Mouse (Mus musculus): ENCODE data around the gene Rdh16f1. TPM values are rescaled to one million over a fixed set of nuclear protein-coding genes. Genes with fewer than 3 reads are reported as not detected.

The Rdh16f1 gene
- polyA plus RNA-seq (2015; fragmentation: Nextera tagmentation; extraction: Ambion mirVana), result not detected in 2 replicates

DNA sequence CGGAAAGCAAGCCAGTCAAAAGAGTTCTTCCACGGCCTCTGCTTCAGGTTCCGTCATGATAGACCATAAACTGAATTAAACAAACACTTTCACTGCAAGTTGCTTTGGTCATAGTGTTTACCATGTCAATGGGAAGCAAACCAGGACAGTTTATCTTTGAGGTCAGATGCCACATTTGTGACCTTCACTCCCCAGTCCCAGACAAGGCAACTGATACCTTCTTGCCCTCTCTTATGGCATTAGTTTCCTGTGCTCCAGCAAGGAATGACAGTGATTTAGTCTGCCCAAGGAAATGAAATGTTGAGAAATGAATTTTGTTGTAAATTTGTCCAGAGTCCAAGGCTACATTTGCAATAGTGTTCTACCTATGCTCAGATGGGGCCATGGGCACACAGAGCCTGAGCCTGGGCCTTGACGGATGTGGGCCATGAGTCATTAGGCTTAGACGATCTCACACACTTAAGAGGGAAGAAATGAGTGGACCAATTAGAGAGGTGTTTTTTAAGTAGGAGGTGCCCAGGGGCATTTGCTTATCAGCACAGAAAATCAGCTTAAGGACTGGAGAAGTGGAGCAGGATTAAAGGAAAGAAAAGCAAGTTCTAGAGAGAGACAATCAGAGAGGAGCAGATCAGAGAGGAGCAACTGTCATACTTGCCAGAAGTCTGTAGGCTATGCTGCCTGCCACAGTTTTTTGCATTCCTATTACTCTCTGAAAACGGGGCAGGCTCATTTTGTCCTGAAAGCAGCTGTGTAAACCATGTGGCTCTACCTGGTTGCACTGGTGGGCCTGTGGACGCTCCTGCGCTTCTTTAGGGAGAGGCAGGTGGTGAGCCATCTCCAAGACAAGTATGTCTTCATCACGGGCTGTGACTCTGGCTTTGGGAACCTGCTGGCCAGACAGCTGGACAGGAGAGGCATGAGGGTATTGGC is at the start of gene Rdh16f1, which contains the start of gene Rdh1:
Gene Rdh16f1 (plus strand): TSS at position 607 of the 930 bp plus-strand sequence.
Gene Rdh1 (plus strand): TSS at position 541 of the 930 bp plus-strand sequence.
- no peak for ATAC-seq (ENCODE audit: low FRiP score)
- 77% methylated on average over 9 of the region's 9 CpGs for WGBS
- H3K4me2 ChIP-seq, result no peak within 1 kb of the TSS

GRCm38 (mm10) chr10:127710331-127710730 is 49.3 kb upstream of the Rdh16f1 start:
- WGBS, result 86% methylated on average over 13 of the region's 13 CpGs
- Histone ChIP-seq H3K9me3 (replicated peaks) (no peaks in the 10 kb centered on the region), H3K27ac (replicated peaks) (no peak overlapping the region), H3K4me3 (replicated peaks) (no peak overlapping the region), H3K9ac (replicated peaks) (no peak overlapping the region), H3K36me3 (no peaks in the 10 kb centered on the region), H3K27me3 (replicated peaks) (no peaks in the 10 kb centered on the region), H3K4me1 (no peaks in the 10 kb centered on the region), H3K4me2 (no peak overlapping the region)
- no peak for ATAC-seq (ENCODE audit: low FRiP score)

More for the DNA sequence above, at the start of gene Rdh16f1, which contains the start of gene Rdh1:
- Histone ChIP-seq H3K4me3 (replicated peaks) (no peak within 1 kb of the TSS), H3K4me1 (no peaks in the 10 kb centered on the region), H3K36me3 (no peaks in the 10 kb centered on the region), H3K27me3 (replicated peaks) (no peaks in the 10 kb centered on the region), H3K27ac (replicated peaks) (no peak within 1 kb of the TSS), H3K9ac (replicated peaks) (no peak within 1 kb of the TSS), H3K9me3 (replicated peaks) (no peaks in the 10 kb centered on the region)

DNA sequence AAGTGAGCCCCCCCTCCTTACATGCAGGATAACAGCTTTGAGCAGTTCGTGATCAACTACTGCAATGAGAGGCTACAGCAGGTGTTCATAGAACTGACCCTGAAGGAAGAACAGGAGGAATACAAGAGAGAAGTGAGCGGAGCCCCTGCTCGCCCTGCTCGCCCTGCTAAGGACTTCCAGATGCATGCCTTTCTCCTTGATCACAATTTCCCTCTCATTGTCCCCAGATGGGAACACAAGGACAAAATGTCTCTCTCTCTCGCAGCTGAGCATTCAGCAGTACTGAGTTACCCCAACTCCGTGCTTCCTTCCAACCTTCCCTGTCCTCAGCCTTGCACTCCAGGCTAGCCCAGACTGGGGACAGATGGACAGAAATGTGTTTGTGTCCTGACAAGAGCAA is 46.9 kb upstream of the Rdh16f1 start:
- Histone ChIP-seq H3K9me3 (replicated peaks) (no peaks in the 10 kb centered on the region), H3K9ac (replicated peaks) (no peak overlapping the region), H3K4me2 (no peak overlapping the region), H3K4me3 (replicated peaks) (no peak overlapping the region), H3K36me3 (no peaks in the 10 kb centered on the region), H3K27ac (replicated peaks) (no peak overlapping the region), H3K4me1 (no peaks in the 10 kb centered on the region), H3K27me3 (replicated peaks) (no peaks in the 10 kb centered on the region)
- no peak for ATAC-seq (ENCODE audit: low FRiP score)
- whole genome bisulfite sequencing, result 78% methylated on average over 6 of the region's 6 CpGs

DNA sequence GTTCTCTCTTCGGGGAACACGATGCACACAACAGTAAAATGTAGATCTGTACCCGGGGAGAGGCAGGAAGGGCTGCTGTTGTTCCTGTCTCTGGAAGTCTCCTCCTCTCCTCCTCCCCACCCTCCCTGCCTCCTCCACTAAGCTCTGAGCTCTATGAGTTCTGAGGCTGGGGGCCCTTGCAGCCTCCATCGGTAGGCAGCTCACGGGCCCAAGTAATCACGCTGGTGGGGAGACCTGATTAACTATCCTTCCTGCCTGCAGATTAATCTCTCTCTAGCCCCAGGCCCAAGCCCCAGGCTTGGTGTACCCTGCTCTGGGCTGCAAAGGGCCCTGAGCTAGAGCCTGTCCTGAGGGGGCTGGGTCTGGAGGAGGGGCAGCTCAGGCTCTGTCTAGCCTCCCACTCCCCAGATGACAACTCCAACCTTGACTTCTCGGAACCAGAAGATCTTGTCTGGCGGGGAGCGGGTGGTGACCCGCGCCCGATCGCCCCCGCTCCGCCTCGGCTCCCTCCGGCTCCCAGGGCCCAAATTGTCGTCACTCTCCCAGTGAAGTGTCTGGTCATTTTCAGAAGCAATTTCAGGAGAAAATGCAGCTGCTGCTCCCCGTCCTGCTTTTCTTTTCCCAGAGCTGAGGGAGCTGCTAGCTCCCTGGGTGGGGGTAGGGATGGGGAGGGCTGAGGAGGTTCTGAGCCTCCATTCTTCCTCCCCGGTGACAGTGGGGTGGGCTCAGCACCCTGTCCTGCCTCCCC is 37.7 kb upstream of the Rdh16f1 start:
- no peaks in the 10 kb centered on the region for H3K9me3 ChIP-seq (replicated peaks)
- no peak overlapping the region for H3K27ac ChIP-seq (replicated peaks)

DNA sequence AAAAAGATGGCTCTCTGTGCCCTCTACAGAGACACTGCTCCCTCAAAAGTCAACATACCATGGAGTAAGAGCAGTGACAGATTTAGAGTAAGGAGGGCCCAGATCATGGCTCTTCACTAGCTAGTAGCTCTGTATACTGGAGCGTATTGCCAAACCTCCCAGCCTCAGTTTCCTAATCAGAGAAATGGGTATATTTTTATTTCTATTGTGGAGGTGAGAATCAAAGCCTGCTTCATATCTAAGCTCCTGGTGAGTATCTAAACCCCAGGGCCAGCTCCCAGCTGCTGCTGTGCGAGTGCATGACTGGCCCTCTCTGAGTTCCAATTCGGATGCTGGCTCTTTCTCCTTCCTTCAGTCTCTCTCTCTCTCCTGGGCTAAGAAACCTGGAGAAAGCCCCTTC is 35.4 kb upstream of the Rdh16f1 start, which contains the start of gene Tac2:
Gene Tac2 (plus strand): TSS at position 301 of the 400 bp plus-strand sequence.
- peaks cover 18% of the 10 kb centered on the region for H3K4me1 ChIP-seq
- no peak within 1 kb of the TSS for H3K9ac ChIP-seq (replicated peaks)
- no peaks in the 10 kb centered on the region for H3K9me3 ChIP-seq (replicated peaks)
- no peak within 1 kb of the TSS for H3K27ac ChIP-seq (replicated peaks)
- no peak for ATAC-seq (ENCODE audit: low FRiP score)
- WGBS, result 87% methylated on average over 3 of the region's 3 CpGs
- H3K27me3 ChIP-seq (replicated peaks), result 0 out of 2 replicates have a peak, but pooled peaks cover 8% of the 10 kb centered on the region
- H3K36me3 ChIP-seq, result no peaks in the 10 kb centered on the region
- H3K4me3 ChIP-seq (replicated peaks), result no peak within 1 kb of the TSS
- H3K4me2 ChIP-seq, result no peak within 1 kb of the TSS

More for the DNA sequence above, 37.7 kb upstream of the Rdh16f1 start:
- Histone ChIP-seq H3K4me2 (peak overlapping the region; percentile 30), H3K4me1 (peaks cover 18% of the 10 kb centered on the region), H3K27me3 (replicated peaks) (0 out of 2 replicates have a peak, but pooled peaks cover 8% of the 10 kb centered on the region), H3K36me3 (no peaks in the 10 kb centered on the region), H3K9ac (replicated peaks) (peak overlapping the region; percentile 2; the same call in 1 of the 2 replicates), H3K4me3 (replicated peaks) (no peak overlapping the region)
- 11% methylated on average over 20 of the region's 20 CpGs for WGBS
- peak; percentile 39; the same call in 1 of the 2 replicates for ATAC-seq (ENCODE audit: low FRiP score)

GRCm38 (mm10) chr10:127725136-127725535 is 34.5 kb upstream of the Rdh16f1 start:
- Histone ChIP-seq H3K4me3 (replicated peaks) (no peak overlapping the region), H3K9ac (replicated peaks) (no peak overlapping the region), H3K27me3 (replicated peaks) (0 out of 2 replicates have a peak, but pooled peaks cover 8% of the 10 kb centered on the region), H3K4me2 (no peak overlapping the region), H3K27ac (replicated peaks) (no peak overlapping the region), H3K4me1 (peaks cover 21% of the 10 kb centered on the region), H3K9me3 (replicated peaks) (no peaks in the 10 kb centered on the region), H3K36me3 (no peaks in the 10 kb centered on the region)
- 83% methylated on average over 4 of the region's 4 CpGs for WGBS
- ATAC-seq (ENCODE audit: low FRiP score), result no peak

GRCm38 (mm10) chr10:127728437-127728836 is 31.1 kb upstream of the Rdh16f1 start:
- peaks cover 14% of the 10 kb centered on the region for H3K4me1 ChIP-seq
- no peaks in the 10 kb centered on the region for H3K36me3 ChIP-seq
- H3K4me2 ChIP-seq, result no peak overlapping the region
- 67% methylated on average over 8 of the region's 8 CpGs for WGBS
- H3K27me3 ChIP-seq (replicated peaks), result 0 out of 2 replicates have a peak, but pooled peaks cover 6% of the 10 kb centered on the region
- no peak for ATAC-seq (ENCODE audit: low FRiP score)
- H3K9me3 ChIP-seq (replicated peaks), result no peaks in the 10 kb centered on the region
- no peak overlapping the region for H3K27ac ChIP-seq (replicated peaks)
- H3K4me3 ChIP-seq (replicated peaks), result no peak overlapping the region
- no peak overlapping the region for H3K9ac ChIP-seq (replicated peaks)

GRCm38 (mm10) chr10:127730285-127730932 is 29.2 kb upstream of the Rdh16f1 start:
- Histone ChIP-seq H3K4me1 (peaks cover 14% of the 10 kb centered on the region), H3K36me3 (no peaks in the 10 kb centered on the region), H3K4me3 (replicated peaks) (no peak overlapping the region), H3K9ac (replicated peaks) (no peak overlapping the region), H3K27me3 (replicated peaks) (0 out of 2 replicates have a peak, but pooled peaks cover 3% of the 10 kb centered on the region), H3K4me2 (no peak overlapping the region), H3K9me3 (replicated peaks) (no peaks in the 10 kb centered on the region), H3K27ac (replicated peaks) (peak overlapping the region; percentile 57)
- WGBS, result 46% methylated on average over 11 of the region's 11 CpGs
- ATAC-seq (ENCODE audit: low FRiP score), result peak; percentile 57; the same call in 1 of the 2 replicates

DNA sequence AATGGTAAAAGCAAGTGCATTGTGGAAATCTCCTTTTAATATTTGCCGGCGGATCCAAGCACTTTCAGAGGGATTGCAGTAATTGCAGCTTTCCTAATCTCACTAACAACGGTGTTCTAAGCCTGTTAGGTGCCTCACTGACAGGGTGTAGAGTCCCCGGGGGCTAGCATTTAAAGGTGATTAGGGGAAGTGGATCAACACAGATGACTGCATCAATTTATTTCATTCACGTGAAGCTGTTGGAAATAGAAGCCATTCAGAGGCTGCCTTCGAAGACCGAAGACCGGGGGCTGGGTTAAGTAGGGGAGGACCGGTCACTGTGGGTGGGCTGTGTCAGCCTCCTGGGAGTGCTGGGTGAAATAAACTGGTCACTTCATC is 28.7 kb upstream of the Rdh16f1 start:
- peaks cover 14% of the 10 kb centered on the region for H3K4me1 ChIP-seq
- H3K9me3 ChIP-seq (replicated peaks), result no peaks in the 10 kb centered on the region
- H3K4me2 ChIP-seq, result no peak overlapping the region
- peak overlapping the region; percentile 25; the same call in 1 of the 2 replicates for H3K27ac ChIP-seq (replicated peaks)
- WGBS, result 22% methylated on average over 9 of the region's 9 CpGs
- H3K27me3 ChIP-seq (replicated peaks), result 0 out of 2 replicates have a peak, but pooled peaks cover 3% of the 10 kb centered on the region
- H3K4me3 ChIP-seq (replicated peaks), result no peak overlapping the region
- no peaks in the 10 kb centered on the region for H3K36me3 ChIP-seq
- no peak for ATAC-seq (ENCODE audit: low FRiP score)
- H3K9ac ChIP-seq (replicated peaks), result no peak overlapping the region

GRCm38 (mm10) chr10:127731397-127731796 is 28.2 kb upstream of the Rdh16f1 start:
- H3K4me1 ChIP-seq, result peaks cover 14% of the 10 kb centered on the region
- no peak overlapping the region for H3K4me3 ChIP-seq (replicated peaks)
- no peak for ATAC-seq (ENCODE audit: low FRiP score)
- peak overlapping the region; percentile 25; the same call in 1 of the 2 replicates for H3K27ac ChIP-seq (replicated peaks)
- H3K9me3 ChIP-seq (replicated peaks), result no peaks in the 10 kb centered on the region
- H3K4me2 ChIP-seq, result no peak overlapping the region
- H3K27me3 ChIP-seq (replicated peaks), result 0 out of 2 replicates have a peak, but pooled peaks cover 3% of the 10 kb centered on the region
- no peaks in the 10 kb centered on the region for H3K36me3 ChIP-seq
- 24% methylated on average over 5 of the region's 5 CpGs for WGBS
- no peak overlapping the region for H3K9ac ChIP-seq (replicated peaks)

DNA sequence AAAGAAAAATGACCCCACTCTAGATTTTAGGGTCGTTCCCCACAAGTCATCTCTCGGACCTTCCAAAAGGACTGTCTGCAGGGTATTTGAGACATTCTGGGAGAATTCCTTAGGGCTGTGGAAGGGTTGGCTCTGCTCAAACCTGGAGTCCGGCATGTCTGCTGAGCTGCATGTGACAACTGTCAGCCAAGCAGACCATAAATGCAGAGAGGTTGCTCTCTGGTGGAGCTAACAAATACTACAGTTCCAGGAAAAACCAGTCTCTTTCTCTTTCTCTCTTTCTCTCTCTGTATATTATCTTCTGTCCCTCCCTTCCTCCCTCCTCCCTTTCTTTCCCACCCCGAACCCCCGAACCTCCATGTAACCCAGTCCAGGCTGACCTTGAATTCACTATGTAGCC is 25.2 kb upstream of the Rdh16f1 start:
- no peak overlapping the region for H3K4me2 ChIP-seq
- WGBS, result 45% methylated on average over 5 of the region's 5 CpGs
- no peak overlapping the region for H3K9ac ChIP-seq (replicated peaks)
- H3K4me1 ChIP-seq, result peaks cover 14% of the 10 kb centered on the region
- no peak overlapping the region for H3K27ac ChIP-seq (replicated peaks)
- H3K27me3 ChIP-seq (replicated peaks), result 0 out of 2 replicates have a peak, but pooled peaks cover 3% of the 10 kb centered on the region
- no peaks in the 10 kb centered on the region for H3K9me3 ChIP-seq (replicated peaks)
- no peaks in the 10 kb centered on the region for H3K36me3 ChIP-seq
- H3K4me3 ChIP-seq (replicated peaks), result no peak overlapping the region
- 0 out of 2 replicates have a peak, but pooled peaks have one; percentile 24 for ATAC-seq (ENCODE audit: low FRiP score)

Measured in neural tube, embryonic 15.5 days (tissue).